Mouse (Mus musculus) stomach, postnatal 0 days (tissue): ENCODE measurements around the gene Atoh8. TPM values are rescaled to one million over a fixed set of nuclear protein-coding genes. Genes with fewer than 3 reads are reported as not detected.

Experiments used
- ATAC-seq: fragments of 200-750 bp; cut with Nextera tagmentation; 2 replicates; pipeline ENCODE4 v1.8.0; 2017; ENCODE audit not compliant: low FRiP score, low TSS enrichment
- DNase-seq: peaks from one replicate; pipeline ENCODE4 v3.0.0-alpha.2; 2016; ENCODE audit warnings: low spot score
- H3K27ac ChIP-seq: fragments of 300-500 bp; sonication (generic); replicated peaks from 2 replicates; pipeline ENCODE4 v1.5.1; 2014; ENCODE audit warnings: mild to moderate bottlenecking, control low read depth
- H3K27me3 ChIP-seq: fragments of 300-500 bp; sonication (generic); 2 replicates; pipeline ENCODE4 v1.6.1; 2014; ENCODE audit warnings: low read length; ENCODE audit not compliant: control insufficient read depth, insufficient read depth
- H3K36me3 ChIP-seq: fragments of 300-500 bp; sonication (generic); 2 replicates; pipeline ENCODE4 v1.6.1; 2014; ENCODE audit warnings: low read length, mixed read lengths; ENCODE audit not compliant: control insufficient read depth, insufficient read depth
- H3K4me1 ChIP-seq: fragments of 300-500 bp; sonication (generic); replicated peaks from 2 replicates; pipeline ENCODE4 v1.6.1; 2014; ENCODE audit warnings: antibody characterized with exemption; ENCODE audit not compliant: control insufficient read depth, insufficient read depth
- H3K4me2 ChIP-seq: fragments of 300-500 bp; sonication (generic); replicated peaks from 2 replicates; pipeline ENCODE4 v1.6.1; 2014; ENCODE audit warnings: low read depth, mild to moderate bottlenecking, control low read depth, moderate library complexity
- H3K4me3 ChIP-seq: fragments of 300-500 bp; sonication (generic); 2 replicates; pipeline ENCODE4 v1.5.1; 2014; ENCODE audit warnings: low read depth, low read length, control low read depth
- H3K9ac ChIP-seq: fragments of 300-500 bp; sonication (generic); 2 replicates; pipeline ENCODE4 v1.6.1; 2014; ENCODE audit warnings: mild to moderate bottlenecking, low read length, control low read depth, mixed read lengths
- H3K9me3 ChIP-seq: fragments of 300-500 bp; sonication (generic); 2 replicates; pipeline ENCODE4 v1.6.1; 2016; ENCODE audit warnings: low read length; ENCODE audit not compliant: control insufficient read depth
- CTCF ChIP-seq: IDR thresholded peaks from 2 replicates; pipeline ENCODE4 v1.5.1; 2016; ENCODE audit warnings: antibody characterized with exemption, low read depth, mild to moderate bottlenecking, moderate library complexity
- EP300 ChIP-seq: optimal IDR thresholded peaks from 2 replicates; pipeline ENCODE3; 2016; ENCODE audit warnings: antibody characterized with exemption
- WGBS: fragments of 180-500 bp; shearing (Covaris S2); extraction: QIAGEN DNeasy Blood & Tissue Kit; methylation state at CpG from one replicate; pipeline ENCODE4 v1.1.7; 2014; 5-methylcytosine and 5-hydroxymethylcytosine counted together
- polyA plus RNA-seq: library from polyadenylated mRNA; unstranded; fragments of >200 nt; fragmentation: Nextera tagmentation; extraction: Ambion mirVana; gene quantifications from 2 replicates; pipeline ENCODE4 v1.2.1, GENCODE M21; 2015

Atoh8 gene
- polyA plus RNA-seq, 1 experiment from 2014 or later = 5.5 TPM

DNA sequence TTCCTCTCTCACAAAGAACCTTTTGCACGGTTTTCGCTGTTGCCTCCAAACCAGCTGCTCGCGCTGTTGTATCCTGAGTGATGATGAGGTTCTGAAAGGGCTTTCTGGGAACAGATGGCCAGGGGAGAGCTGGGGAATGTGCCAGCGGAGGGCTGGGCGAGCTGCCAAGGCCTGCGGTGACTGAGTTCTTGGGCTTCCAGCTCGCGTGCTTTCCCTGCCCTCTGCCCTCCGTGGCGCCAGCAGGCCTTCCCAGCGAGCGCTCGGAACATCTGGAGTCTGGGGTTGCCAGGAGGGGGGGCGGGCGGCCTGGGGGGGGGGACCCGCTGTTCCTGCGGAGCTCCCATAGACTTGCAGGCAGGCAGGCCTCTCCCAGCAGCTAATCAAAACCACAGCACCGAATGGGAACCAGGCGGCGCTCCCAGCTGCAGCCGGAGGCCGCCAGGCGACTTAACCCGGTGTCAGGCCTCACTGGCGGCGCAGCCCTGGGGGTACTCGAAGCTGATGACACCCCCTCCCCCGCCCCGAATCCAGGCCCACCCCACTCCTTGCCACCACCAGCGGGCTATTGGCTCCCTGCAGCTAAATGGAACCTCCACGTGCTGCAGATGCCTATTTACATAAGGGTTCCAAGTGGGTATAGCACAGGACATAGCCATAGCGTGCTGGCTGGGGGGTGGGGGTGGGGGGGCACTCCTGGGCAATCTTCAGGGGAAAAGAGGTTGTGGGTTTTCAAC is 18.5 kb downstream of the Atoh8 start:
- Histone ChIP-seq H3K36me3 (no peaks in the 10 kb centered on the region), H3K4me2 (peak overlapping the region; percentile 49), H3K27me3 (no peaks in the 10 kb centered on the region), H3K4me3 (peak overlapping the region; percentile 15; the same call in 1 of the 2 replicates), H3K4me1 (peaks cover 23% of the 10 kb centered on the region), H3K27ac (peak overlapping the region; percentile 89), H3K9ac (peak overlapping the region; percentile 38; the same call in 1 of the 2 replicates), H3K9me3 (no peaks in the 10 kb centered on the region)
- peak; percentile 97 for DNase-seq
- TF ChIP-seq CTCF (peak; percentile 62), EP300 (peak; percentile 85)
- WGBS = 2% methylated on average over 32 of the region's 33 CpGs
- ATAC-seq = peak; percentile 90

DNA sequence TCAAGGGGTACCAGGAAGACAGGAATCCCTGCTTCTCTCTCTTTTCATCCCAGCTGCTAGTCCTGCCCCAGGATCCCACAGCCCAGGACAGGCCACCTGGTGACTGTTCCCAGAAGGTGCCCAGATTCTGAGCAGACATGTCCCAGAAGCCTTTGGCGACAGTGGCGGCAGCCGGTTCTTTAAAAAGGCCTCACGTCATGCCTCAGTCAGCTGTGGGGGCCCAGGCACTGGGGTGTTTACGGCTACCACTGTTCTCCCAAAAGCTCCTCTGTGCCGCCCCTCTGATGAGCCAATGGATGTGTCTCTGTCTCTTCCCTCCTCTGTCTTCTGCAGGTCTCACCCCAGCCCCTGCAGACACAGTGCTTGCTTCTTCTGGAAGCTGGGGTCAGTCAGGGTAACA is 19.8 kb downstream of the Atoh8 start:
- no peaks in the 10 kb centered on the region; the same call in 1 of the 2 replicates for H3K36me3 ChIP-seq
- no peak overlapping the region for H3K4me3 ChIP-seq
- 67% methylated on average over 6 of the region's 6 CpGs for WGBS
- peak overlapping the region; percentile 89 for H3K27ac ChIP-seq
- ATAC-seq (no peak), DNase-seq (no peak)
- H3K9ac ChIP-seq = peak overlapping the region; percentile 13; the same call in 1 of the 2 replicates
- H3K9me3 ChIP-seq = no peaks in the 10 kb centered on the region
- H3K4me2 ChIP-seq = no peak overlapping the region
- no peak for TF ChIP-seq CTCF
- H3K27me3 ChIP-seq = no peaks in the 10 kb centered on the region
- peaks cover 23% of the 10 kb centered on the region for H3K4me1 ChIP-seq

DNA sequence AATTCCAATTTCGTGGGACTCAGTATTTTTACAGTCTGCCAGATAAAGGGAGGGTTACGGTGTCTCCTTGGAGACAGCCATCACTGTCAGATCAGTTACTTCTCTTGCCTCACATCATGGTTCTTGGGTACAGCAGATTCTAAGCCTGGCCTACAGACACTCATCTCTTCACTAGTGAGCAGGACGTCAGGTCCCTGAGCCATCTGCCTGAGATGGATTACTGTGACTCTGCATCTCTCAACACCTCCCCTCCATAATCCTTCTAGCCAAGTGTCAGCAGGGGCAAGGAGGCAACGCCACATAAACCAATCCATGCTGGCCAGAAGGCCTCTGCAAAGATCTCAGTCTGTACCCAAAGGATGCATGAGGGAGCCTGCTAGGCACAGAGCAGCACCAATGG is 24.0 kb downstream of the Atoh8 start:
- TF ChIP-seq CTCF (no peak), EP300 (no peak)
- peaks cover 14% of the 10 kb centered on the region for H3K4me1 ChIP-seq
- no peak overlapping the region for H3K4me2 ChIP-seq
- H3K27me3 ChIP-seq = no peaks in the 10 kb centered on the region
- H3K36me3 ChIP-seq = no peaks in the 10 kb centered on the region; the same call in 1 of the 2 replicates
- no peak overlapping the region for H3K27ac ChIP-seq
- ATAC-seq (no peak), DNase-seq (no peak)
- H3K9me3 ChIP-seq = no peaks in the 10 kb centered on the region
- H3K4me3 ChIP-seq = no peak overlapping the region
- WGBS = 77% methylated on average over 4 of the region's 4 CpGs
- H3K9ac ChIP-seq = no peak overlapping the region

DNA sequence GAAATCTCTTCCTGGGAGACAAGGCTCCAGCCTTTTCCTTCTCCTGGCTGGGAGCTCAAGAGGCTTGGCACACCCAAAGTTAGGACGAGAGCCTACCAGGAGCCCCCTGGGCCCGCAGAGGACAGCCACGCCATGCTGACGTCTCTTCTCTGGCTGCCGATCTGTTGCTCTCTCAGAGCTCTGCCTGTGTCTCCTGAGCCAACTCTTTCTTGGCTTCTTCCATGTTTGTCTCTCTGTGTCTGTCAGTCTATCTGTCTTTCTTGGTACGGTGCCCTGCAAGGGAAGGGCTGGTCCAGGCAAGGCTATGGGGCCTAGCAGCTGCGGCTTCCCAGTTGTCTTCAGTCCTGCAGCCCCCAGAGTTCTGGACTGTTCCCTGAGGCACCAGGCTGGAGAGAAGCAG is 24.6 kb downstream of the Atoh8 start:
- no peak overlapping the region for H3K27ac ChIP-seq
- DNase-seq (no peak), ATAC-seq (no peak)
- no peak overlapping the region for H3K4me2 ChIP-seq
- H3K27me3 ChIP-seq = no peaks in the 10 kb centered on the region
- peaks cover 9% of the 10 kb centered on the region for H3K4me1 ChIP-seq
- no peak overlapping the region for H3K9ac ChIP-seq
- H3K4me3 ChIP-seq = no peak overlapping the region
- no peaks in the 10 kb centered on the region; the same call in 1 of the 2 replicates for H3K36me3 ChIP-seq
- TF ChIP-seq EP300 (no peak), CTCF (no peak)
- WGBS = 68% methylated on average over 7 of the region's 7 CpGs
- no peaks in the 10 kb centered on the region for H3K9me3 ChIP-seq

DNA sequence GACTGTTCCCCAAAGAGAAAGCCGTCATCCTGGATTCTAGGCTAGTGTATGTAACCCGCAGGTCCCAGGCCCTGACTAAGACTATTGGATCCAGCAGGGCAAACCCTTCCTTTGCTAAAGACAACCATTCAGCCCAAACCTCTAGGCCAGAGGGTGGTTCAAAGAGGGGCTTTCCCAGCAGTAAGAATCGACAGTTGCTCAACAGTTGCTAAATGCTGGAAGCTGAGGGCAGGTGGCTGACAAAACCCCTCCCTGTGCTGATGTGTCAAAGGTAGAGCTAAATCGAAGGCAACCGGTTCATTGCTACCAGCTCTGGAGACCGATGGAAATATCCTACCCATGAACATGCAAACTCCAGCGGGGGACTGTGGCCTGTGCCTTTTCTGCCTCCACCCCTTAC is 25.6 kb downstream of the Atoh8 start:
- H3K4me1 ChIP-seq = peaks cover 2% of the 10 kb centered on the region; the same call in 1 of the 2 replicates
- no peak overlapping the region for H3K4me3 ChIP-seq
- no peak overlapping the region for H3K9ac ChIP-seq
- no peak for ATAC-seq
- TF ChIP-seq CTCF = no peak
- TF ChIP-seq EP300 = no peak
- H3K36me3 ChIP-seq = no peaks in the 10 kb centered on the region; the same call in 1 of the 2 replicates
- no peaks in the 10 kb centered on the region for H3K27me3 ChIP-seq
- no peaks in the 10 kb centered on the region for H3K9me3 ChIP-seq
- no peak for DNase-seq
- WGBS = 93% methylated on average over 7 of the region's 7 CpGs
- no peak overlapping the region for H3K4me2 ChIP-seq
- H3K27ac ChIP-seq = no peak overlapping the region

DNA sequence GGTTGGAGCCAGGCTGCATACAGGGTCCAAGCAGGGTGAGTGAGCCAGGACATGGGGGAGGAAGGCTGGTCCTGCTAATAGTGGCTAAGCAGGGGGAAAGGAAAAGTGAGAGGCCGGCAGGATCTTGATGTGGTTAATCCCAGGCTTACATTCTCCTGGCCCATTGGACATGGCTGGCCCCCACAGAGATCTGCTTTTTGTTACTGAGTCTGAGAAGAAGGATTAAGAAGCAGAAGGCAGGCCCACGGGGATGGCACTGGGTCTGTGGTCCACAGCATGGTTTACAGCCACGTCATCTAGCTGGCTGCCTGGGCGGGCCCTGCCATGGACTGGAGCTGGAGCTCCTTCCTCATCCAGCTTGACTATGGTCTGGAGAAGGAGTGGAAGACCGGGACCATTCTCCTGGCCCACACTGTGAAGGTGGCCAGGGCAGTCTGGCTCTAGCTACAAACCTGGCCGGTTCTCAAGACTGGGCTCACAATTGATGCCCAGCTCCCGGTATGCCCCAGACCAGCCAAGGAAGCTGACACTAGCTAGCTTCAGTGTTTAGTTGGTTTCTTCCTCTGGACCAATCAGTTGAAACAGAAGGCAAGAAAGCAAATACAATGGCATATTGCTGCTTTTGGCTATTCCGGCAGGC is 26.9 kb downstream of the Atoh8 start:
- H3K27me3 ChIP-seq = no peaks in the 10 kb centered on the region
- no peak for ATAC-seq

More for the DNA sequence above, 26.9 kb downstream of the Atoh8 start:
- WGBS = 75% methylated on average over 8 of the region's 8 CpGs
- Histone ChIP-seq H3K27ac (no peak overlapping the region), H3K9ac (no peak overlapping the region; the same call in 1 of the 2 replicates), H3K4me1 (no peaks in the 10 kb centered on the region; the same call in 1 of the 2 replicates), H3K4me3 (no peak overlapping the region), H3K36me3 (no peaks in the 10 kb centered on the region; the same call in 1 of the 2 replicates), H3K4me2 (no peak overlapping the region), H3K9me3 (no peaks in the 10 kb centered on the region)
- no peak for TF ChIP-seq CTCF
- no peak for TF ChIP-seq EP300
- no peak for DNase-seq
